Mouse (Mus musculus) heart, postnatal 0 days (tissue): Measurements from ENCODE around the gene Sox1.

Source experiments
- CTCF ChIP-seq: IDR thresholded peaks from 2 replicates; pipeline ENCODE4 v1.5.1; 2016; ENCODE audit warnings: antibody characterized with exemption, control low read depth, low read depth
- EP300 ChIP-seq: IDR thresholded peaks from 2 replicates; pipeline ENCODE4 v1.6.1; 2016; ENCODE audit warnings: antibody characterized with exemption, low read depth

DNA sequence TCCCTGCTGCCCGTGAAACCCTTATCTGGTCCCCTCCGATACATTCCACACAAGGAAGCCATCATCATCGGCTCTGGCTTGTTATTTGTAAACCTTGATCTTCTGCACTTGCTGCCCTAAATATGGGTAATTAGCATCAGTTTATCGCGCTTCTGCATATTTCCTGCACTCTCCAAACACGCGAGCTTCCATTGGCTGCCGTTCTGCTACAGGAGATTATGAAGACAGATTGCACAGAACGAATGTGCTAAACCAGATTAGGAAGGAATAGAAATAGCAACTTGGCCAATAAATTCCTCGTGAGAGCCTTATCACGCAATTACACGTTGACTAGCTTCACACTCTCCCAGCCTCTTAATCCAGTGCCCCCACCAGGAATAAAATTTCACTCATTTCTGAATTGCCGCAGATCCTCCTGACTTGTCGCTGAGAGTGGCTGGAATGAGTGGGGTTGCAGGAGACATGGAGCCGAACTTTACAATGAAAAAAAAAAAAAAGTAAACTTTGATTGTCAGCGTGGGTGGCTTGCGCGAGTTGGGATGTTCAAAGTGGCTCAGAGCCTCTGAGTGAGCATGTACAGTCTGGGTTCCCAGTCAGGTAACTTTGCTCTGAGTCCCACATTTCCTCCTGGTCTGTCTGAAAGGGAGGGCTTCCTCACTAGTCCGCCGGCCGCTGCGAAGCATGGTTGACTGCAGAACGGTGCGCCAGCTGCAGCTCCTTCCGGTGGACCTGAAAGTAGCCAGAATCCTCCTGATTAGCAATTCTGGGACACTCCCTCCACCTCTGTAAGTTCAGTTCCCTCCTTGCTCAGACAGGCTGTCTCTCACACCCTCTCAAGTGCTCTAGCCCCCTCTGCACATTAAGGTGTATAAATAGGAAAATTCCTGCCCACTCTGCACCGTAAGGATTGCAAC lies 33.0 kb downstream of the Sox1 start:
- no peak for TF ChIP-seq CTCF
- no peak for TF ChIP-seq EP300
